Mouse (Mus musculus): ENCODE data around the gene Cdk2ap2. TPM values are rescaled to one million over a fixed set of nuclear protein-coding genes. Genes with fewer than 3 reads are reported as not detected.
"Not testable (repeated sequence)": the region's sequence is repeated elsewhere in the genome, so short reads cannot be mapped to it uniquely, and the experiment has no call there.

The Cdk2ap2 gene
- total RNA-seq, 2 experiments from 2014 or later, result 28.8 to 34.1 TPM

GRCm38 (mm10) chr19:4126759-4127495 is 29.9 kb downstream of the Cdk2ap2 start:
- peak; percentile 27 to 41 for DNase-seq (ENCODE audit: low spot score in 2 of 2)
- intact Hi-C loops (cut with DNase I), result loop anchor here (5.0 kb wide), 2 partner anchors 65 to 105 kb away; partner anchors contain the start of genes Pold4, Ppp1ca and Tbc1d10c

- intact Hi-C loops (cut with DNase I), result loop anchor here (5.0 kb wide), 2 partner anchors 63 to 103 kb away; partner anchors contain the start of genes Pold4, Ppp1ca and Tbc1d10c
- no peak for DNase-seq (ENCODE audit: low spot score in 2 of 2)
Measured at GRCm38 (mm10) chr19:4129462-4129861, 32.5 kb downstream of the Cdk2ap2 start.

GRCm38 (mm10) chr19:4130106-4130505 is 33.1 kb downstream of the Cdk2ap2 start:
- intact Hi-C loops (cut with DNase I), result no loop called here
- DNase-seq (ENCODE audit: low spot score in 2 of 2), result no peak

- DNase-seq (ENCODE audit: low spot score in 2 of 2), result no peak
- intact Hi-C loops (cut with DNase I), result no loop called here
Measured at GRCm38 (mm10) chr19:4131075-4131474, 34.1 kb downstream of the Cdk2ap2 start.

GRCm38 (mm10) chr19:4131768-4132167 is 34.8 kb downstream of the Cdk2ap2 start:
- intact Hi-C loops (cut with DNase I), result no loop called here
- DNase-seq (ENCODE audit: low spot score in 2 of 2), result no peak

- intact Hi-C loops (cut with DNase I), result no loop called here
- DNase-seq (ENCODE audit: low spot score in 2 of 2), result no peak
Measured at GRCm38 (mm10) chr19:4134354-4134753, 37.4 kb downstream of the Cdk2ap2 start.

- not testable (repeated sequence) for DNase-seq (ENCODE audit: low spot score in 2 of 2)
Measured at GRCm38 (mm10) chr19:4135229-4135962, 38.4 kb downstream of the Cdk2ap2 start.

GRCm38 (mm10) chr19:4135963-4136345 is 39.0 kb downstream of the Cdk2ap2 start:
- DNase-seq (ENCODE audit: low spot score in 2 of 2); intact Hi-C loops (cut with DNase I): not testable (repeated sequence)

More at GRCm38 (mm10) chr19:4135229-4135962, 38.4 kb downstream of the Cdk2ap2 start:
- intact Hi-C loops (cut with DNase I), result not testable (repeated sequence)

- intact Hi-C loops (cut with DNase I), result no loop called here
- no peak for DNase-seq (ENCODE audit: low spot score in 2 of 2)
Measured at GRCm38 (mm10) chr19:4136463-4136862, 39.5 kb downstream of the Cdk2ap2 start.

- intact Hi-C loops (cut with DNase I), result no loop called here
- no peak for DNase-seq (ENCODE audit: low spot score in 2 of 2)
Measured at GRCm38 (mm10) chr19:4137913-4138312, 40.9 kb downstream of the Cdk2ap2 start.

GRCm38 (mm10) chr19:4139446-4139845 is 42.5 kb downstream of the Cdk2ap2 start, which contains the start of gene Gpr152:
Gene Gpr152, plus strand, starts transcription at chr19:4139787.
- no peak for DNase-seq (ENCODE audit: low spot score in 2 of 2)
- intact Hi-C loops (cut with DNase I), result no loop called here

GRCm38 (mm10) chr19:4140147-4140546 is 43.2 kb downstream of the Cdk2ap2 start:
- intact Hi-C loops (cut with DNase I), result no loop called here
- no peak for DNase-seq (ENCODE audit: low spot score in 2 of 2)

GRCm38 (mm10) chr19:4142416-4143173 is 45.6 kb downstream of the Cdk2ap2 start:
- intact Hi-C loops (cut with DNase I), result no loop called here
- DNase-seq (ENCODE audit: low spot score in 2 of 2), result no peak

- no peak for DNase-seq (ENCODE audit: low spot score in 2 of 2)
- intact Hi-C loops (cut with DNase I), result no loop called here
Measured at GRCm38 (mm10) chr19:4143759-4144268, 46.8 kb downstream of the Cdk2ap2 start, which contains the start of gene Cabp4. Gene Cabp4, minus strand, starts transcription at chr19:4144033.

GRCm38 (mm10) chr19:4144550-4145498 is 47.8 kb downstream of the Cdk2ap2 start:
- intact Hi-C loops (cut with DNase I), result no loop called here
- DNase-seq (ENCODE audit: low spot score in 2 of 2), result no peak

GRCm38 (mm10) chr19:4145936-4146335 is 49.0 kb downstream of the Cdk2ap2 start:
- intact Hi-C loops (cut with DNase I), result no loop called here
- no peak for DNase-seq (ENCODE audit: low spot score in 2 of 2)

- DNase-seq (ENCODE audit: low spot score in 2 of 2), result no peak
- intact Hi-C loops (cut with DNase I), result no loop called here
Measured at GRCm38 (mm10) chr19:4146366-4147021, 49.5 kb downstream of the Cdk2ap2 start.

GRCm38 (mm10) chr19:4147022-4147405 is 50.0 kb downstream of the Cdk2ap2 start:
- intact Hi-C loops (cut with DNase I), result no loop called here
- DNase-seq (ENCODE audit: low spot score in 2 of 2), result no peak
